Mouse (Mus musculus) cerebellum, postnatal 36 days (tissue): Measurements from ENCODE around the gene Heg1.

ENCODE experiments used
- DNase-seq, 2 experiments: peaks; one replicate each; pipeline ENCODE4 v3.0.0; 2021 to 2022; ENCODE audit warnings: mixed read lengths in 2 of 2

The Heg1 gene

DNA sequence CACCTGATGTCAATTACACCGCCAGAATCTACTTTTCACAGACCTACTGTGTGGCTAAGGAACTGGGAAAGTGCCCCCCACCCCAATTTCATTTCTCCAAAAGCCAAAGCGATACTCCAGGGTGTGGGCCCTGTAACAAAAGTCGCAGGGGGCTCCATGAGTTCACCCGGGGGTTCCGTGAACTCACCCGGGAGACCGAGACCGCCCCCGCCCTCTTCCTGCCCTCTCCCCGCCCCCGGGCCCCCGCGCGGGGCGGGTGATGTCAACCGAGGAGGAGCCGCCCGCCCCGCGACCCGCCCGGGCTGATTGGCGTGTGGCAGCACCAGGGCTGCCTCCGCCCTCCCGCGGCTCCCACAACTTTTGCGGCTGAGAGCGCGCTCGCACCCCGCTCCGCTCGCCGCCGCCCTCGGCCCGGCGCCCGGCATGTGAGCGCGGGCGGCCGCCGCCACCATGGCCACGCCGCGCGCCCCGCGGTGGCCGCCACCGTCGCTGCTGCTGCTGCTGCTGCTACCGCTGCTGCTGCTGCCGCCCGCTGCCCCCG lies at the start of gene Heg1:
Gene Heg1, plus strand, starts transcription at position 209 of the 541 bp plus-strand sequence.
- DNase-seq, result peak; percentile 63 to 77

DNA sequence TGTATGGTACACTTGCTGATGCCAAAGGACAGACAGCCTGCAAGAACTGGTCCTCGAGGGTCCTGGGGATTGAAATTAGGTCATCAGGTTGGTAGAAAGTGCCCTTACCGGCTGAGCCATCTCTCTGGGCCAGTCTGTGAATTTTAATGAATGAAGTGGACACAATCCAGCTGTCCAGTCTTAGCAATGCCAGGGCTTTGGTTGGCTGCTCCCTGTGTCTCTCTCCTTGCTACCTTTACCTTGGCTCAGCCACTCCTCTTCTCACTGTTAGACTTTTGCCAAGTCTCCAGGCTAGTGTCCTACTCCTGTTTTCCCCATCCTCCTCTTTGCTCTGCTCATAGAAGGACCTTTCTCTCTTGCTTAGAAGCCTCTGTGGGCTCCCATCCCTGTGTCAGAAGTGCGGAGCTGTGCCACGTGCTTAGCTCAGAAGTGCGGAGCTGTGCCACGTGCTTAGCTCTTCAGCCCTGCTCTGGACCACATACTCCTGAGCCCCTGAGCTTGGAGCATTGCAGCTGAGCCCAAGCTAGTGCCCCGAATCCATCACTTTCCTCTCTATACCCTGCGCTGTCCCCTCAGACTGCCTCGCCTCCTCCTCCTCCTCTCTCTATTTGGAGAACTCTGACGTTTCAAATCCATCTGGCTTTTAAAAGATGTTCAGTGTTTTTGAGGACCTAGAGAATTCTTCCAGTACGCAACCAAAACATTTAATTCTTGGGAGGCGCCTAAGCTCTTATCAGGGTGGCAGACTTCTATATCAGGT lies 48.2 kb upstream of the Heg1 start:
- no peak for DNase-seq

- no peak for DNase-seq
Observed at GRCm38 (mm10) chr16:33641779-33642178, 42.4 kb upstream of the Heg1 start.

- DNase-seq, result no peak
Observed at GRCm38 (mm10) chr16:33653116-33653515, 31.1 kb upstream of the Heg1 start.

DNA sequence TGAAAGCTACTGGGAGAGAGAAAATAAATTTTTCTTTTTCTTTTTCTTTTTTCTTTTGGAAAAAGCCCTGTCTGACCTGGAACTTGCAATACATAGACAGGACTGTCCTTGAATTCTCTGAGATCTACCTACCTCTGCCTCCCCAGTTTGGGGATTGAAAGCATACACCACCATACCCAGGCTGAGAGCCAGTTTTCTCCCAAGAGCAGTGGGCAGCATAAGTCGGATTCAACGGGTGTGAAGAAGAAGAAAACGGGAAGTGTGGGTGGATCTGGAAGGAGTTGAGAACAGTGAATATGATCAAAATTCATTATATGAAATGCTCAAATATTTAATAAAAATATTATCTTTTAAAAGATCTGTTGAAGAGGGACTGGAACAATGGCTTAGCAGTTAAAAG lies 28.7 kb upstream of the Heg1 start:
- DNase-seq, result no peak

GRCm38 (mm10) chr16:33657191-33657590 lies 27.0 kb upstream of the Heg1 start:
- DNase-seq, result no peak

DNA sequence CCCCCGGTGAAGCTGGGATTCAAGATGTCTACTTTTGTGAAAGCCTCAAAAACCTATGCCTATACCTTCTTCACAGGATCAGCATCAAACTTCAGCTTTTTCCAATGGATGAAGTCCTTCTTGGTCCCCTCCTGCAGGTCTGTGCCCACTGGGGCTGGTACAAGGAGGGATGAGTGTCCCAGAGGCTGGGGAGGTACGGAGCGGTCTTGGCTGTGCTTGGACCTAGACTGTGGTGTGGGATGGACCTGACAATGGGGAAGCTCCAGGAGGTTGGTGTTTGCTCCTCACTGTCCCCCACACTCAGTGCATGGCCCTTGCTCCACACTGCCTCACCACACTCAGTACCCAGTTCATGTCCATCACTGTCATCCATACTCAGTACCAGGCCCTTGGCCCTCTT lies 26.0 kb upstream of the Heg1 start:
- DNase-seq, result no peak

- DNase-seq, result peak; percentile 39 to 59
Observed at GRCm38 (mm10) chr16:33659521-33659920, 24.6 kb upstream of the Heg1 start.

DNA sequence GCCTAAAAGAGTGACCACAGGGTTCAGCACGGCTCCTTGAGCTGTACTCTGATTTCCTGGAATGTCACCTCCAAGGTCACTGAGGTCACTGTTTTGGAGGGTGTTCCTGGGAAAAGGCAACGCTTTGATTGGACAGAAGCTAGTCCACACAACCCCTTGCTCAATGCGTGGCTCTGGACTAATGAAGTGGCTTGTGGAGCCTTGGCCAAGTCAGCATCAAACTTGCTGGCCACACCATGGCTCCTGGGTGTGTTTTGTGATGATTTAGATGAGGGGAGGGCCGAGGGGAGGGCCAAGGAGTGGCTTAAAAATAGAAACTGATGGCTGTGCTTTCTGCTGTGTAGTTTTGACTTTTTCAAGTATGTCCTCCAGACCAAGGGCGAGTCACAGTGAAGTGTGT lies 24.0 kb upstream of the Heg1 start:
- DNase-seq, result no peak

DNA sequence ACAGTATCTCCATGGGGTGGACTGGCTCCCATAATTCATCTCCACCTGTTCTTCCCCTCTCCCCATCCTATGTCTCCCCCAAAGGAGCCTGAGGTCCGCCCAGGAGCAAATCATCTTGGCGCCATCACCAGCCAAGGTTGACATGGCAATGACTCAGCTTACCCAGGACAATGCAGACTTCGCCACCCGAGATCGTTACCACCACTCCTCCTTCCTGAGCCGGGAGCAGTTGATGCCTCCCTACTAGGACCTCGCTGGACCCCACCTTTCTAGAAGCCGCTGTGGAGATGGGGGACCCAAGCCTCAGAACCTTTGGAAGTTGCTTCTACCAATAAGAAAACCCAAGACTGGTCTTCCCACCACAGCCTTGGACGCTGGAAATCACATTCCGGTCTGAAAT lies 21.3 kb upstream of the Heg1 start:
- no peak for DNase-seq

DNA sequence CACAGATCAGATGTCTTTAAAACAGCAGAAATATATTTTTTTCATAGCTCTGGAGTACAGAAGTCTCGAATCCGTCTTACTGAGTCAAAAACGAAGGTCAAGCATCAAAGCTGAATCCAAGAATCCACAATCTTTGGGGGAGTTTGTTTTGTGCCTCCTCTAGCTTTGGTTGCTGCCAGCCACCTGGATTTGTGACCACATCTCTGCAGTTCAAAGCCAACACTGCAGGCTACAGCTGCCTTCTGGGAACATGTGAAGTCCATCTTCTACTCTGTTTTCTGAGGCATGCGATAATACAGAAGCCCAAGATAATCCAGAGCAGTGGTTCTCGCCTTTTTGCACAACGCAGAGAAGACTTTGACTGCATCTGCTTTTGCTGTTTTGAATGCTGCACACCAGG lies 17.9 kb upstream of the Heg1 start:
- no peak for DNase-seq

- DNase-seq, result no peak
Observed at GRCm38 (mm10) chr16:33666985-33667538, 17.1 kb upstream of the Heg1 start.

GRCm38 (mm10) chr16:33668448-33668847 lies 15.7 kb upstream of the Heg1 start:
- DNase-seq, result no peak

GRCm38 (mm10) chr16:33669072-33669471 lies 15.1 kb upstream of the Heg1 start:
- no peak for DNase-seq

GRCm38 (mm10) chr16:33670340-33670739 lies 13.8 kb upstream of the Heg1 start:
- peak; percentile 83 to 89 for DNase-seq

- no peak for DNase-seq
Observed at GRCm38 (mm10) chr16:33670933-33671332, 13.2 kb upstream of the Heg1 start.

- no peak for DNase-seq
Observed at GRCm38 (mm10) chr16:33672188-33672587, 12.0 kb upstream of the Heg1 start.

DNA sequence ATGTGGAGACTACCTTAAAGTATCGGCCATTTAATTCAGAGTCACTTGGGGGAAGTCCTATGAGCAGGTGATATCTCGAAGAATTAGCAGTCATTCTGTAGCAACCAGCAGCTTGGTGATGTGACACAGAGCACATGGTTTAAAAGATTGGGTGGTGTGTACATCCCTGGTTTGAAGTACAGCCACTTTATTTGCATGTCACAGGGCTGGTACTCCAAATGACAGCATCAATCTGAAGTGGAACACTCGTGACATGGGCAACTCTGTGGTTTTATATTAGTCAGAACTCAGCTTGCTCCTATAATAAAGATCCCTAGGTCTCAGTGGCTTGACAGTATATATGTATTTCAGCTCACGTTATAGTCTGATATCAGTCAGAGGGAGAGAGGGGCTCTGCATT lies 11.5 kb upstream of the Heg1 start:
- DNase-seq, result no peak

DNA sequence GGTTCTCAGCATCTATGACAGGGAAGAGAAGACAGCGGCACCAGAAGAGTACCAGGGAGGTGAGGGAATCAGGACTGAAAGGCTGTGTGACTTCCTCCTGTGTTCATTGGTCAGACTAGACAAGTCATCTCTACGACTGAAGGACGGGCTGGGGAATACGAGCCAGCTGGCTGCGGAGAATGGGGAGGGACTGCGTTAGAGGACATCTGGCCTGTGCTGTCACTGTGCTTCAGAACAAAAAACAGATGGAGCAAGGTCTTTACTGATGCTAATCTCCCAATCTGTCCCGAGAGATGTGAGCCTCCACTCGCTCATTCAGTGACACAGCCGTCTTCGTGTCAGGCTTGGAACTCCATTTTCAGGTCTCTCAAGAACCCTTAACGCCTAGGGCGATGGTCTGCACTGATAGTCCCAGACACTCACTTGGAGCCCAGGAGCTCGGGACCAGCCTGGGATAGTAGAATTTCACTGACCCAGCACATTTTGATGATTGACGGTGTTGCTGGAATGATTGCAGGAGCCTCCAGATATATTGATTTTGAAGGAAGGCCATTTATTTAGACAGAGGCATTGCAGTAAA lies 10.6 kb upstream of the Heg1 start:
- DNase-seq, result no peak

DNA sequence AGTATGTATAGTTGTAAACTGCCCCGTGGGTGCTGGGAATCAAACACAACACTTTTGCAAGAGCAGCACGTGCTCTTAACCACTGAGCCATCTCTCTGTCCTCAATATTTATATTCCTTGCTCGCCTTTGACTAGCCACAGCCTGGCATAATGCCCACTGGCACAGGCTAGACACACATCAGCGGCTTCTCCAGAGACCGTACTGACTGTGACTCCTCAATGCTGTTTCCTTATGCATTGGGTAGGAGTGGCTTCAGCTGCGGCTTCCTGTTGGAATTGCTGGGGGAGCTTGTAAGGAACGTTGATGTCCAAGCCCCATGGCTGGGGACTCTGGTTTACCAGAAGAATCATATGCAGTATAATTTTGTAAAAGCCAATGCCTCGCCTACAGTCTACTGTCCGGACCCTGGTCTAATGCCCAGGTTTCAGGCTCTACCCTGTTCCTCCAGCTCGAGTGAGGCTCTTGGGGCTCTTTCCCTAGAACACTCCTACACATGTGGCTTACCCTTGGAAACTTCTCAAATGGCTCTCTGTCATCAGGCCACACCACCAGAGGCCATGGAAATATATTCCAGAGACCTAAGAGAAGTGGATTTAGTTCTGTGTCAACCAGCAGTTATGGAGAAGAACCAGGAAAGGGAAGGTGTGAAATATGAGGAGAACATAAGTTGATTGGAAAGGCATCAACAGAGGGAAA lies 8.9 kb upstream of the Heg1 start:
- no peak for DNase-seq

DNA sequence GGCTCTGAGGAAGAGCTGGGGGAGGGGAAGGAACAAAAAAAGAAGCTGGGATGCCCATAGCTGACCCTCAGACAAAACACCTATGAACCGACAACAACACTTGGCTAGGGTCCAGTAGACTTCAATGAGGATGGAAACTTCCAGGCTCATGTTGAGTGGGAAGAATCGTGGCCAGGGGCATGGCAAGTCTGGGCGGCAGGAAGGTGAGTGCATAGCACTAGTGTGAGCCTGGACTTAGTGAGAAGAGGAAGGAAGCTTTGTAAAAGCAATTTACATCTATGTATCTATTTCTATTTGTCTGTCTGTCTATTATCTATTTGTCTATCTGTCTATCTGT lies 8.4 kb upstream of the Heg1 start:
- DNase-seq, result no peak

DNA sequence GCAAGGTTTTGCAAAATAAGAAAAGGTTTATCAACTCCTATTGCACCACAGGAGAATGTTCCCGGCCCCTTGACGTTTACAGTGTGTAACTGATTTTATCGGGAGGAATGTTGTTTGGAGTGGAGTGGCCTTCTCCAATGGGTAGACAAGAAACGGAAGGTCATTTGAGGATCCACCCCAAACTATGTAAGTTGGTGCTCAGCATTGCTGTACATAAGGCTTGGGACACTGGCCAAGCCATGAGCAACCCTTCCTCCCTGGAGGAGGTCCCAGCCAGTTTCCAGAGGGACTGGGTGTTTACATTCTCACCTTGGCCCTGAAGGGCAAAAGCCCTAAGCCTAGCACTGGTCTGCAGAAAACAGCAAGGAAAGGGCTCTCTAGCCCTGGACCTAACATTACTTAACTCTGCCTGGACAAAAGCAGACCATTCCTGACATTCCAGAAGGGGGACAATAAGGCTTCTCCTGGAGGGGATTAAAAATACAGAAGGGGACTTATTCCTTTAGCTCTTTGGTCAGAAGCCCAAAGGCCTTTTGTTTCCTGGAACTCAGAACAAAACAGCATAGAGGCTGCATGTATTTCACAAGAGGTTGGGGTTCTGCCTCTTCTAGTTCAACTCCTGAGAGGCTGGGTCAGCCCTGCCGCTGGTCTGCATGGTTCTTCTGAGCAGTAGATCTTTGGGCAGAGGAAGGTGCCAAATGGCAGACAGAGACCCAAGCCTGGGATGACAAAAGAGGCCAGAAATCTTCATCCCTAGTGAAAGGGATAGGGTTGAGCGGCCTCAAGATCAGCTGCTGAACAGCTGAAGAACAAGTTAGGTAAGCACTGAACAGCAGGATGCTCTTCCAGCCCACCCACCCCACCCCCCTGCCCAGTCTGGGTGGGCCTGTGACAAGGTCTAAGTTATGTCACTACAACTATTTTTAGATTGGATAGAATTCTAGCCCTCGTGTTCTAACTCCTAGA lies 7.5 kb upstream of the Heg1 start:
- no peak for DNase-seq

DNA sequence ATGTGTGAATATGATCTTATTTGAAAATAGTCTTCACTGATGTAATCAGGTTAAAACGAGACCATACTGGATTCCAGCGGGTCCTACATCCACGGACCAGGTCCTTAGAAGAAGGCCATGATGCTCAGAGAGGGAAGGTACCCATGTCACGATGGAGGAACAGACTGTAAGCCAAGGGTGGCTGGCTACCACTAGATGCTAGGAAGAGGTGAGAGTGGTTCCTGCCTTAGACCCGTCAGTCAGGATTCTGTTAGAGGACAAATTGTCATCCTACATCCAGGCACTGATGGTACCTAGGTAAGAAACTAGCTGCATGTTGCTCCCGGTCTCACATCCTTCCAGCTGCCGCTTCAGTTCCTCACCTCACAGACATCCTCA lies 6.9 kb upstream of the Heg1 start:
- no peak for DNase-seq
